Mouse (Mus musculus) embryo, embryonic 10 days (tissue): ENCODE measurements at regions not wholly inside any gene's neighbourhood (a gene's known extent, or its start where the extent isn't known, plus 50 kb on each side); places are given as distances from the start of the nearest gene placed in this dataset.

ENCODE experiments used
- DNase-seq: peaks from one replicate; pipeline ENCODE4 v3.0.0-alpha.2; 2015; ENCODE audit warnings: low spot score

DNA sequence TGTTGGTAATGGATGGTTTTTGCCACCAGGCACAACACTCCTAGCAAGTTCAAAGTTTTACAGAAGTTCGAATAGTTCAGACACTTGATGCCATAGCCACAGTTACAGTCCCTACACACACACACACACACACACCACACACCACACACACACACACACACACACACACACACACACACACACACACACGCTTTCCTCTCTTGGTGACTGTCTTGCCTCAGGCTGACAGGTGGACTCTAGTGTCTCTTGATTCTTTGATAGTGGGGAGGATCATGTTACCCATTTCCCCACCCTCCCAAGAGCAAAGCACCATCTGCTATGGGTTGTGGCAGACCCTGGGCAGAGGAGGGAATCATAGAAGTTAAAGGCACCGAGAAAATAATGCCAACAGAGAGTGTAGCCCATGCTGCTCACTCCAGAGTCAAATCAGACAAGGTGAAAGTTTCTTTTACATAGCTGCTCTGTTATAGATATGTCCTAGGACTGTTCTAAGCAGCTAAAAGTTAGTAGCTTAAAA, 75.9 kb downstream of the Klhl25 start:
- no peak for DNase-seq

DNA sequence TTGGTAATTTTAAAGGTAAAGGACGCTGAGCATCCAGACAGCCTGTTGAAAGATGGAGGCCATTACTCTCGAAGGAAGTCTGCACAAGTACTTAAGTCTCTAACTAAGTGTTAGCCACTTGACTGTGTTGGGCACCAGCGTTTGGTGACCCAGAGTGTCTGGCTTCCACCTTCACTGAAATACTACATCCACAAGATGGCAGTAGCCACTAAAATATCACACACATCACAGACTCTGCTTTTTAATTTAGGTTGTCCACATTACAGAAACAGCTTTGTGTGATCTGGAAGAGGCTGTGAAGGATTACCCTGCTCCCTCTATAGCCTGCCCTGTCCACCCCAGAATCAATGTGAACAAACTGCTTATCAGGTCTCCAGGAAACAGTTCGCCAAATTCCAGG, 79.4 kb downstream of the Klhl25 start:
- peak; percentile 83 for DNase-seq

DNA sequence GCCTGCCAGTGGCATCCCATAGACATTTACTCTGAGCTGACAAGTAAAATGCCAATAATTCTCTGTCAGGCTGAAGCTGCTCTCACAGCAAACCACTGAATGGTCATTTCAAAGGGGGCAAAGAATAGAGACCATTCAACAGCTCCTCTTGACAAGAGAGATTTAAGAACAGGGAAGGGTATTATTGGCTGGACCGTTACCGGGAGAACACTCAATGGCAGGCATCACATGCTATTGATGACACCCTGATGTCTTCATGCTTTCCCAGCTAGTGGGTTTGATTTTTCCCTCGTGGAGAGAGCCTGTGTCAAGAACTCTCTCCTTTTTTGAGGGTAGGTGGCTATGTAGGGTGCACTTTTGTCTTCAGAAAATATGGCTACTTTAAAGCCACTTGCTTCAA, 95.7 kb downstream of the Klhl25 start:
- DNase-seq: peak; percentile 31

DNA sequence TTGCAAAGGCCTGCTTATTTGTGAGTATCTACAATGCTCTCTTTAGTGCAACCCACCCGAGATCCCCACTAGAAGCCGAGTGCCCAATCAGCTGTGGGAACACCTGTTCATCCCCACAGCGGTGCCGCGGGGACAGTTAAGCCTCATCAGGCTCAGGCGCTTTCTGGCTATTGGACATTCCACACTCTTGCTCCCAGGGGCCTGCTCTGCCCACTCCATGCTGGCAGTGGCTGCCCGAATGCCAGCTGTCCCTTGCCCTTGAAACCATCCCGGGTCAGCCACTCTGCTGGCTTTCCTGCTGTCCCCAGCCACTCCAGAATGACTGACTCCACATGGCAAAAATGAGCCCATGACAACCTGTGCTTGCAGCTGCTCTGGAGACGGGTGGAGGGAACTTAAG, 107.6 kb downstream of the Klhl25 start:
- DNase-seq: no peak

DNA sequence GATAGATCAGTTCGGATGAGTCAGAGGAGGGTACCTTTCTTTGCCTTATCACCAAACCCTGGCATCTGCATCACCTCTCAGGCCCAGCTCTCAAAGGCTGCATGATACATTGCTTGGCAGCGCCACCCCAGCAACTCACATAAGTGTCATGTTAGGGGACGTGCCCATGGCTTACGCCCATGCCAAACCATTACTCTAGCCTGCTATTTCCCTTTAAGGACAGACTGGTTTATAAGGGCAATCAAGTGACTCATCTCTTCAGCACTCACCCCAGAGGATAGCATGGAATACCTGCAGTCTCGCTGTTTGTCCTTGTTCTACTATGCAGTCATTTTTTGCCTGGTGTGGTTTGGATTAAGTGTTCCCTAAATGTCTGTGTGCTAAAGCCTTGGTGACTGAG, 109.3 kb downstream of the Klhl25 start:
- DNase-seq: no peak

DNA sequence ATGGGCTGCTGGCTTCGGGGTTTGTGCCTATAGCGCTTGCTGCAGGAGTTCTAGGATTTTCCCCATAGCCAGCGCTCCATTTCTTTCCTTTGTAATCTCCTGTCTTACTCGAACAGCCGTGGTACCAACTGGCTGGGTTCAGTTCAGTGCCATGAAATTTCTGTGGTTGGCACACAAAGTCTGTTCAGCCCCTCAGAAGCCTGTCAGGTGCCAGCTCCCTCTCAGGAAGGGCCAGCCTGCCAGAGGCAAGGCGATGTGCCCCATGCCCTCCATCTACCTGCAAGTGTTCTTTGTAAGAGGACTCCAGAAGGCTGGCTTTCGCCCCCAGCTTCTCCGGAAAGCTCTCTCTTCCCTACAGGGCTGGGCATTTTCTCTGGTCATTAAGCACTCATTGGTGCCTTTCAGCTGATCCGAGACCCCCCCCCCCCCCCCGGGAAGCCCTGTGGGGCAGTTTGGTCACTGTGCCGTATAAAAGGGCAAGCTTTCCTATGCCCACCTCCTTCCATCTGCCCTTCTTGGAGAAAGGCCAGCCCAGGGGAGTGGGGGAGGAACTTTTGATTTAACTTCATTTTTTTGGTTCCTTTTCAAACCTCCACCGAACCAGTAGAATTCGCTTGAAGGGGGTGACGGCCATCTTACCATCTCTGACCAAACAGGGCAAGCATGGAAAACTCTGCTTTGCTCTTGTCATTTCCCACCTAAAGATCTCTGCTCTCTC, 112.0 kb downstream of the Klhl25 start:
- DNase-seq: no peak

DNA sequence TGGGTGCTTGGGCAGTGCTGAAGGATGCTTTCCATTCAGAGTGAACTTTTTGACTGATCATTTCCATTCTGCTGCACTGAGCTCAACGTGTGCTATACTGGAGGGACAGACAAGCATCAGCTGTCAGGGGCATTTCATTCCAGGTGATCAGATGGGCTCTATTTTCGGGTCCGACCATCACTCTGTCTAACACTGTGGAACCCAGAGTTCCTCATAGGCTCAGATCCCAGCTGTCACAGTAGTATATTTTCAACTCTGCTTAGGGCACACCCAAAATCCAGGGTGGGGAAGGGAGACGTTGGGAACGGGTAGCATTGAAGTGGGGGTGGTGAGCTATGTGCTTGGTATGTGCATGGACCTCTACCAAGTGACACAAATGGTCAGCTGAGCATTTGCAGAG, 120.1 kb downstream of the Klhl25 start:
- DNase-seq: no peak

DNA sequence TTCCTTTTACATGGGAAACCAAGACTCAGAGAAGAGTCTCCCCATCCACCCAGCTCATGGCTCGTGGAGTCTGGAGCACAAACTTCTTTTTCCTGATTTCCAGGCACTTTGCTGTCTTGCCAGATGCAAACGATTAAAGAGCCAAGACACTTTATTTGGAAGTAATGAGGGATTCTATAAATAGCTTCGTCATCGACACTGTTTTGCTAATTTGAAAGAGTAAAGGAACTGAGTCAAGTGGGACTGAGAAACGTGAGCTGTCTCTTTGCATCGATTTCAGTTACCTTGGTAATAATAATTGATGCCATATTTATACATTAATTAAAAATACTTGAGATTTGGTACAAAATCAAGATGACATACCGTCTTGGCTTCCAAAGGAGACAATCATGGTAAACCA, 122.8 kb downstream of the Klhl25 start:
- no peak for DNase-seq

DNA sequence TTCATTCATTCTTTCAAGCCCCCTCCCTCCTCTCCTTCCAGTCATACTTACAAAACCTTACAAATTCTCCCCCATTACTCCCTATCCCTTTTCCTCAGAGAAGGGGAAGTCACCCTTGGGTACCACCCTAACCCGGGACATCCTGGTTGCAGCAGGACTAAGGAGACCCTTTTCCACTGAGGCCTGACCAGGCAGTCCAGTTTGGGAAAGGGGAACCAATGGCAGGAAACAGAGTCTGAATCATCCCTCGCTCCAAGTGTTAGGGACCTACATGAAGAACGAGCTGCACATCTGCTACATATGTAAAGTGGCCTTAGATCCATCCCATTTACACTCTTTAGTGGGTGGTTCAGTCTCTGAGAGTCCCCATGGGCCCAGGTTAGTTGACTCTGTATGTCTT, 123.6 kb downstream of the Klhl25 start:
- no peak for DNase-seq

DNA sequence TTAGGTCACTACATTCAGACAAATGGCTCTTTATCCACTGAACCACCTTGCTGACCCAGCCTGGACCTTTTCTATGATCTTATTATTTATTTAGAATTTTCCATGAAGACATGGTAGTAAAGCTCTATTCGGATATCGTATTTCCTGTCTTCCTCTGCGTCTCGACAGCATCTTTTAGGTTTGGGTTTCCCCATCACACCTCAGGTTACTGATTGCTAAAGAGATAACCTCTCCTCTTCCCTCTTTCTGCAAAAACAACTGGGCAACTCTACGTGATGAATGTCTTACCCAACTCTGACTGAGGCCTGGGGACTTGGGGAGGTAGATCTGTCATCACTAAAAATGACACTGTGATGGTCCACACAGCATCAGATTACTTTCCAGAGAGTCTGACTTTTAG, 133.4 kb downstream of the Klhl25 start:
- DNase-seq: no peak

DNA sequence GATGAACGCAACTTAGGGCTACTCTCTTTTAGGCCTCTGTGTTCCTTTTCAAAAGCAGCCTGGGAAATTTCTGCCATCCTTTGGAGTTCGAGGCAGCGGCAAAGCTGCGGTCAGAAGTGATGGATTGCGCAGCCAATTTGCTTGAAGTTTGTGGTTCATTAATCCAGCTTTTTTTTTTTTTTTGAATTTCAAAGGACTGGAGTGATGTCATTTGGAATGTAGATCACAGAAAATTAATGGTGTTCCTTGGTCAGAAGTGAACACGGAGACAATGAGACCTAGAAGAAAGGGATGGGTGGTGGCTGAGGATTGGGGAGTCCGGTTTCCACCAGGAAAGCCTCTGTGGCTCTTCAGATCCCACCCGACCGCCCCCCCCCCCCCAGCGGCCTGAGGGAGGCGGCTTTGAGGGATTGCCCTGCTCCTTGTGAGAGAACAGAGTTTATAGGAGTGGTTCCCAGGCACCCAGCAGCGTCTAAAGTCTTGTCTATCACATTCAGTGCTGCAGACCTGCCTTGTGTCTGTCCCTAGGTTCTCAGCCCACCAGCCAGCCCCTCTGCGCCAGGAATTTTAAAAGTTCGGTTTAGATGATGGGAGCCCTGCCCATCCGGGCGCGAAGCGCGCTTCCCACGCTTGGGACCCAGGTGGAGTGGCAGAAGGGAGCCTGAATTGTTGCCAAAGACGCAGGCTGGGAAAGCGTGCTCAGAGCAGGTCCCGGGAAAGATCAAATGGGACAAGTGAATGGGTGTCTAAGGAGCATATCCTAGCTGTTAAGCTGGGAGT, 135.1 kb downstream of the Klhl25 start:
- peak; percentile 76 for DNase-seq

DNA sequence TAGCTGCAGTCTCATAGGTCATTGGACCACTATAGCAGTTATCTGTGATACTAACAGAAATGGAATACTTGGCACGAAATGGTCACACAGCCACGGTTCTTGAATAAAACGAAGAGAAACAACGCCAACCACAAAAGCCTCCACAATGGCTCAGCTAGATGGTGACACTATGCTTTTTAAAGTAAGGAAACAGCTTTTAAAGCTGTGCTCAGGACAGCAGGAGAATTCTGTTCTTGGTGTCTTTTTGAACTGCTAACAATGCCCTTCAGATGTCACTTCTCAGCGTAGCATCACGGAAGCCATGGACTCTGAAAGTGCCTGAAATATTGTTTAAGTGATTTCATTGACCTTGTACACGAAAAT, 135.7 kb downstream of the Klhl25 start:
- DNase-seq: no peak

DNA sequence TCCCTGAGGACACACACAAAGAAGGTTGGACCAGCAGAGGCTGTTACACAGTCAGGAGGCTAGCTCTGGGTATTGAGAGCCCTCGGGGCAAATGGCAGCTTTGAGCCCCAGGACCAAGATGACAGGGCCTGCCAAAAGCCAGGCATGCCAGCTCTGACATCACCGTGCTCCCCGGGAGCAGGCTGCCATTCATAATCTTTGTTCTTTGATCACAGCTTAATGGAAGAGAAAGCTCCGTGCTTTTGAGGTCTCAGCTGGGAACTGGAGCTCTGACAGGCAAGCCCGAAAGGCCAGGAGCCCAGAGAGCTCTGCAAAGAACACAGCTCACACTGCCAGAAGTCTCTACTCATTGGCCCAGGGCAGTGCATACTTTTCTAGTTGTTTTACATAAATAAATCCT, 150.7 kb downstream of the Klhl25 start:
- DNase-seq: peak; percentile 6

DNA sequence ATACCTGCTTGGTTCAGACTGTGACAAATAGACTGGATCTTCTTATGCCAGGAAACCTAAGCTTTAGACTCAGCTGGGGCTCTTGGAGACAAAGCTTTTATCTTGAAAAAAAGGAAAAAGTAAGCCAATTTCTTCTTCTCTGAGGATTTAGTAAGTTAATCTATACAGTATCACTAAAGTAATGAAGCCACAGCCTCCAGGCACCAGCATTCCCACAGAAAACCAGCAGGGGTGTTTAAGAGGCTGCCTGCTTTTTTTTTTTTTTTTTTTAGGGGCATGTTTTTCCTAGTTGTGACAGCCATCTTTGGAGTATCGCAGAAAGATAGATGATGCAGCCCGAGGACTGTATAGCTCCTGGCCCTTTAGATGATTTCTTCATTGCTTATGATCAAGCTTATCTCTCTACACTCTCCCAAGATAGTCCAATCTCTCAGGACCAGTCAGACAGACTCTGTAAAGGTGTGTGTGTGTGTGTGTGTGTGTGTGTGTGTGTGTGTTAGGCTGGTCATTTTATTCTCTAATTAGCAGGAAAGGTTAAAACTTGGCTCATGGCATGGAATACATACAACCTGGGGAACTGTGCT, 151.3 kb downstream of the Klhl25 start:
- DNase-seq: peak; percentile 2

DNA sequence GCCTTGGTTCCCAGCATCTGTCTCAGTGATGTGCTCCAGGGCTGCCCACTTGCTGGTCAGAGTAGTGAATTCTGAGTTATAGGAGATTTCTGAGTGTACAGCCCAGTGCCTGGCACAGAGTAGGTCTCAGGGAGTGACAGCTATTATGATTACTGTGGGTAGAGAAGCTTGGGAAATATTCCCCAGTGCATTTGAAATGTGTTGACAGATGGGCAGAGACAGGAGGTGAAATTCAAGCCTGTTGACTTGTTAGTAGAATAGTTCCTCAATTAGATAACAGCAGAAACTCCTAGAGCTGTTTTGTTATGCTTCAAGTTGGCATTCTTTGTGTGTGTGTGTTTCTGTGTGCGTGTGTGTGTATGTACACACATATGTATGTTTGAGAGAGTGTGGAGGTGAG, 152.9 kb downstream of the Klhl25 start:
- DNase-seq: no peak

DNA sequence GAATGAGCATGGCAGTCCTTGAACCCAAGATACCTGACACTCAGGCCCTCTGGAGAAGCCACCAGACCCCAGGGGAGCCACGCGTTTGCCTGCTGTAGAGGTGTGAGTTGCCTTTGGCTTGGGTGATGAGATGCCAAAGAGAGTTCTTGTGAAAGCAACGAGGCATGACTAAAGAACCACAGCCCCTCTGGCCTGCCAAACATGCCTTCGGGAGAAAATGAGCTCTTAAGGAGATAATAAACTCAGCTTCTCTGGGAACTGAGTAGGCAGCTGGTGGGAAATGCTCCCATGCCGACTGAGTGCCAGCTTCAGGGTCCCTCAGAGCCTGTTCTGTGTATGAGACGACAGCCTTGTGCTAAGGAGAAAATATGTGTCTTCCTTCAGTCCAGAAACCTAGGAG, 160.1 kb downstream of the Klhl25 start:
- DNase-seq: no peak

DNA sequence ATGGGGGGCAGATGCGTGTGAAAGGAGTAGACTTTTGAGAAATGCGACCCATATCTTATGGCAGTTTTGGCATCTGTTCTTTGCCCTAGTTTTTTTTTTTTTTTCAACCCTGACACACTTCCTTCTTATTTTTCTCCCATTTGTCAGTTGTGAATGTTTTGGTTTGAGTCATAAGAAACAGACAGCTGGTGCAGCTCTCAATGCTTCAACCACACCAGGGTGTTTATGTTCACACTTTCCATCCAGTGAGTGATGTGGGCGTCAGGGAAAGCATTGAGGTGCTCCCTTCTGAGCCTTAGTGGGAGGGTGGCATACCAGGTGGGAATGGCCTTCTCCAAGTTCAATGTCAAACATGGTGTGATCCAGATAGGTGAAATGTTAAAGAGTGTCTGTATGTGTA, 181.9 kb upstream of the Agbl1 start:
- DNase-seq: no peak

DNA sequence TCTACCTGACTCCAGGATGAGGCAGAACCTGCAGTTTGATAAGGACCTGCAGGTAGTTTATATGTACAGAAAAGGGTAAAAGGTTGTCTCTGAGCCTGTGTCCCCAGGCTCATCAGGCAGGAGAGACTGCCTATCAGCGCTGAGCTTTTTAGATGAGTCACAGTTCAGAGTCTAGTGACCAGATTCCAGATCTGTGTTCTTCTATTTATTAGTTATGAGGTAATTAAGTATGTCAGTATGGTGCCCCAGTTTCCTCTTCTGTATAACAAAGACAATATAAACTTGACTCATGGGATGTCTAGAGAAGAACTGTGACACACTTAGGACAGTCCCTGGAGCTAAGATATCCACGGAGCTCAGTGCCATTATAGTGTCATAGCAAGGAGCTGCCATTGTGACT, 180.3 kb upstream of the Agbl1 start:
- DNase-seq: no peak

DNA sequence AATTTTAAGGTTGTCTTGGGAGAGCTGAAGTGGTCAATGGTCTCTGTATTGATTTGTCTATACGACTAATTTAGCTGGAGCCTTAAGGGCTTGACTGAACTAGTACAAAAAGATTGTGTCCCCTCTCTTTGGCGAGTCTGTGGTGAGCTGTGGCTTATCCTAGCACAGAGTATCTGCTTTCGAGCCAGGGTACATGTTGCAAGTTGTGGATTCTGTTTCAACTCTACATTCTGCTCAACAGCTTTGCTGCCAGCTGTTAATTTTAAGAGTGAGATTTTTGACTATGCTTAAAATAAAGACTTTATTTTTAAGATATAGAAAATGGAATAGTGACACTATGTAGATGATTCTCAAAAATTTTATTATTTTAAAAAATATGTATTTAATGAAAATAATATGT, 175.8 kb upstream of the Agbl1 start:
- no peak for DNase-seq

DNA sequence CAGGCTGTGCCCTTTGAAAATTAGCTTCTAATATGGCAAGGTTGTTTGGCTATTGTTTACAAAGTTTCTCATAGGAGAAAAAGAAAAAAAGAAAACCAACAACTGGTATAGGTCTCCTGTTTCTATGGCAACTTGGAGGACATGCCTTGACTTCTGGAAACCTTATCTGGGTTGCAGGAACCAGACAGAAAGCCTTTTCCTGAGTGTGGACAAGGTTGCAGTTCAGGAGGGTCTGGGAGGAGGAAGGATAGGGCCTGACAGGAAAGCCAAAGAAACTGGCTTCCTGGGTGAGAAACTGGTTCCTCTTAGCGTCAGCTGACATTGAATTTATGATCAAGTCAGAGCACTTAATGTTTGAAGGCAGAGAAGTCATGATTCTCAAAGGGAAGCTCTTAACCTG, 130.5 kb upstream of the Agbl1 start:
- no peak for DNase-seq

DNA sequence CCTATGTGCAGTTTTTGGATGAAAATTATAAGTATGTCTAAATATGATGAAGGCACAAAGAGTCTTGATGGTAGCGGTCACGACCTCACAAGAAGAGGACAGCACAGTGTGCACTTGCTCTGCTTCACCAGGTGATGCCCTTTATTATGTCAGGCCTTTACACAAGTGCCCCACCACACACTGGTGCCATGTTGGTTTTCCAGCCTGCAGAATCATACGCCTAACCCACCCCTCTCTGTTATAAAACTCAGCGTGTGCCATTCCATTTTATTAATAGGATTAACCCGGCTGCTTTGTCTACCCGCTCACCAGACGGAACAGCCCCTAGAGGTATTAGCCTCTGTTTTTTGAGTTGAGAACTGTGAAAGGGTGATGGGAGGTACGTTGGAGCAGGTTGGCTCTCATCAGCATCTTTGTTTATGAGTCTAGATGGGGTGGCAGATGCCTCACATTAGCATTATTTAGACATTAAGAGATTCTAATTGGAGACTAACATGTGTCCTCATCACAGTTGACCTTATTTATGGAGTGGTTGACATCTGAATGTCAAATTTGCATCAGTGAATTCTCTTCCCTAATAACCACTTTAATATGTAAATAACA, 108.3 kb upstream of the Agbl1 start:
- no peak for DNase-seq

DNA sequence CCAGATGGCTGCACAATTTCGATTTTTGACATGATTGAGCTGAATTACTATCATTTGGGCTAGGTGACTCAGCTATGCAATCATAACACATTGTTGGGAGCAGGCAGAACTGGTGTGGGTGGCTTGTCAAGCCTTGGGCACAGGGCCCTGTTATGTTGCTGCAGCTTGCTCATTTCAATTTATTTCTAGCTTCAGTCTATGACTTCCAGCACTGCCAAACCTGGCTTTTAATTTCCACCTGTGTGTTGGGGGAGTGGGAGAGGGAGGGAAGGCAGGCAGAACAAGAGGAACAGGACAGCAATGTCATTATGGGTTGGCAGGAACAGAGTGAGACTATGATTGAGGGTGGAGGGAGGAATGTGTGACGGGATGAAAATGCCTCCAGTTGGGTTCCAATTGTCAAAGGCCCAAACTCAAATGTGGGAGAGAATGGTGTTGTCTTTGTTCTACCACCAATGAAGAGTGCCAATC, 102.0 kb upstream of the Agbl1 start:
- no peak for DNase-seq

DNA sequence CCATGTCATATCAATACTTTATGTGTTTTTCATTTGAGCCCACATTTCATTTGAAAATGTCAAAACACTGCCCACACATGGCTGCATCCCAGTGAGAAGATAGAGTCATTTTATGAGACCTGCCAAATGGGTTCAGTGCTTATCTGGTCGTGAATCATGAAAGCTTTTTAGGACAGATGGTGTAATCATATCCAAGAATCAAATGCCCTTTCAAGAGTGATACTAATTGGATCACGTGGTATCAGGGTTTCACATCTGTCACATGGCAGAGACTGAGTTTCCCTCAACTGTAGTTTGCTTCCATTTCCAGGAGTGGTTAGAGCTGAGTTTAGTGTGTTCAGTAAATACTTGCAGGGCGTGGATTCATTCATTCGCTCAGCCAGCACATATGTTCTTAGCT, 87.2 kb upstream of the Agbl1 start:
- no peak for DNase-seq
